Mouse (Mus musculus) v-Abl transformed pro-B cells (cell line): ENCODE measurements around the gene Sema3f.

Experiments
- in situ Hi-C, 2 experiments: fragments of 400-800 bp; cut with MboI; formaldehyde crosslinking; loops; one replicate each; pipeline ENCODE4 v1.15.1; 2025; ENCODE audit not compliant: unreplicated experiment in 2 of 2

Sema3f gene

DNA sequence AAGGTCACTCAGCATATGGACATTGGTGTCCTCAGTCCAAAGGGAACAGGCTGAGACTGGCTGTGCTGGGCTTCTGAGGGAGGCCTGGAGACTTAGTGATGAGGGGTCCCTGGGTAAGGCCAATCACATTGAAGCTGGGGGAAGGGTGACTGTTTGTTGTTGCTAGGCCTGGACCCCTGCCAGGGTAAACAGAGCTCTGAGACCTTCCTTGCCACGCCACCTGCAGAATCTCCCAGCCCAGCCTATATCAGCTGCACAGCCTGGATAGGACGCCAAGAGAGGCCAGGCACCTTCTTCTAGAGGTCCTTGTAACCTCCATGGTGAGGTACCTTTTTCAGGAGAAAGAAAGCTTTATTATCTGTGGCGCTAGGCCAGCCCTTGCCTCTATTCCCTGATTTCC is 41.4 kb downstream of the Sema3f start:
- in situ Hi-C loops = loop anchor here in 1 of 2 experiments (25.0 kb wide), 1 partner anchor 307 kb away; no protein-coding TSS in a partner anchor

DNA sequence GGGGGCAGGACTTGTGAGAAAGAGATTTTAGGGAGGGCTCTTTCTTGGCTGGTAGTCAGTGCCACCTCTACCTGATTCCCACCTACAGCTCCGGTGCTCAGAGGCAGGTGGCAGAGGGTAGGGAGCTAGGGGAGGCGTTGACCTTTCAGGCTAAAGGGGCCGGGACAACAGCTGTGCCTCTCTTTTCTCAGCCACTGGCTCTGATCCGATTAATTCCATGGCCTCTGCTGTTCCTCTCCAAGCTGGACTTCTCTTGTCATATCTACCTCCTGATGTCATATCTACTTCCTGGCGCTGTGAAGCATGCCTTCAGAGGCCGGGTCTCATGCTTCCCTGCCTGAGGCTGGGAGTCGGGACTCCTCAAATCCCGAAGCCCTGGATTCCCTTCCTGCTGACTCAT is 42.3 kb downstream of the Sema3f start:
- in situ Hi-C loops = loop anchor here in 1 of 2 experiments (25.0 kb wide), 1 partner anchor 306 kb away; no protein-coding TSS in a partner anchor

DNA sequence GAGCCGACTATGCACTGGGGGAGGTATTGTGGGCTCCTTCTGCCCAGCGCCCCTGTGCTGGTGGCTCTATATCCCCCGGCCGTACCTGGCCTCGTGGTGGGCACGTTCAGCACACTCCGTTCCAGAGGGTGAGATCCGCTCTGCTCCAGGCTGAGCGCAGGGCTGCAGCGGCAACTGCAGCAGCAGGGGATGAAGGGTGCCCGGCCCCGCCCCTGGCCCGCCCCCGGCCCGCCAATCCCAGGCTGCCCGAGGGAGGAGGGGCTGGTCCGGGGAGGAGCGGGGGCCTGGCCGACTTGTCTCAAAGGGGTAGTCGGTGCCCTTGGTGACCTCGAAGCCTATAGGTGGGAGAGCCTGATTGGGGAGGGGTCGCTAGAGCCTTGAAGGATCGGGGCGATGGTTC is 43.1 kb downstream of the Sema3f start:
- in situ Hi-C loops = loop anchor here in 1 of 2 experiments (25.0 kb wide), 1 partner anchor 305 kb away; no protein-coding TSS in a partner anchor

DNA sequence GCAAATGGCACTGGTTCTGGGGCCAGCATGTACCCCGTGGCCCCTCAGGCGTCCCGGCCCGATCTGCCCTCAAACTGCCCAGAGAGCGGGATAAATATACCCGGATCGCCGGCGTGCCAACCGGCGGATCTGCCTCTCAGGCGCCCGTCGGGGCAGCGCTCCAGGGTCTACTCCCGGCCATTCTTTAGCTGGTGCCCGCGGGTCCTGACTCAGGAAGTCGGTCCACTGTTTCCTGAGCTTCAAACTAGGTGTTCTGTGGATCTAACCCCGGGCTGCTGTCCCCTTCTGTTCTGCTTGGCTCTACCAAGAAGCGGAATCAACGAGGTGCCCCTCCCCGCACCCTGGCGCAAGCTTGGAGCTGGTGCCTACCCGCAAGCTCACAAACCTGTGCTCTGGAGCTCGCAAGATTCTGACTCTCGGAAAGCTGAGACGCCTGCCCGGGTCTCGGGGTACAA is 43.5 kb downstream of the Sema3f start:
- in situ Hi-C loops = loop anchor here in 1 of 2 experiments (25.0 kb wide), 1 partner anchor 304 kb away; no protein-coding TSS in a partner anchor

DNA sequence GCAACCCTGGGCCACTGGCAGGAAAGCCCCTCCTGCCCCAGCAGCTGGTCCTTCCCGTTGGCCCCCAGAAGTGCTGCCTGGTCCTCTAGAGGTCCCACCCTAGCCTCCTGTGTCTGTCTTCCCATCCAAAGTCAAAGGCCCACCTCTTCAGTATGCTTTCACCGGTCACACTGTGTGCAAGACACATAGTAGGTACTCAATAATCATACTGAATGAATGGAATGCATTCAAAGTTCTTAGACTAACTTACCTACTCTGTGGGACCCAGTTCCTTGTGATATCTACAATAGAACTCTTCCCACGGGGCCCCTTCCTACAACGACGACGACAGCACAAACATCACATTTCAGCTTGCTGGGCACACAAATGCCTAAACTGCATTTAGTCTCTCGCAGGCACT is 45.0 kb downstream of the Sema3f start:
- in situ Hi-C loops = loop anchor here in 1 of 2 experiments (25.0 kb wide), 1 partner anchor 303 kb away; no protein-coding TSS in a partner anchor

DNA sequence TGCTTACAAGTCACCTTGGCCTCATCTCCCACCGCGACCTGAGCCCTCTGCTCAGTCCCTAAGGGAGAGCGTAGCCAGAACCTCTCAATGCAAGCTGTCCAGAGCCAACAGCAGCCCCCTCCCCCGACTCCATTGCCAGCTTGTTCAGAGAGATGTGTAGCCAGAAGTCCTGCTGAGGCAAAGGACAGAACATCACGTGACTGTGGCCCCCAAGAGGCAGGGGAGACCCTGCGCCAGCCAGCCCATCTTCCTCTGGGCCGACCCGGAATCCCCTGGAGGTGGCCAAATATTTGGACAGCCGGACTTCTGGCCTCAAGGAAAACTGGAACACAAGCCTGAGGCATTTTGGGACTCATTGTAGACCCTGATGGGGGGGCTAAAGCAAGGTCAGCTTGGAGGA is 46.8 kb downstream of the Sema3f start:
- in situ Hi-C loops = loop anchor here in 1 of 2 experiments (5.0 to 25.0 kb wide), 2 partner anchors 74 to 301 kb away; no protein-coding TSS in a partner anchor

DNA sequence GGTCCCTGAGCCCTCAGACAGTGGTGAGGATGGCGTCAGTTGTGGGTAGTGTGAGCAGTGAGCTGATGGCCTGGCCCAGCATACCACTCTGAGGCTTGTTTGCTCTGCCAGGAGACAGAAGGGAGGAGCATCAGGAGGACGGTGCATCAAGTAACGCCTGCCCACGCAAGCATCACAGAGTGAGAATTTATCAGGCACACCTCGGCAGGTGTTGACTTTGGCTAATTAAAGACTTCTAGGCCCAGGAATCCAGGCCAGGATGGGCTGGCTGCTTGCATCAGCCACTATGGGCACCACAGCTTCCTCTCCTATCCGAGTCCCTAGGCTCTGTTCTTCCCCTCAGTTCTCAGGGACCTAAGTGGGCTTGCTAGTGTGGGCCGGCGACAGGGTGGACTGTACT is 47.9 kb downstream of the Sema3f start:
- in situ Hi-C loops = loop anchor here in 1 of 2 experiments (5.0 to 25.0 kb wide), 2 partner anchors 75 to 300 kb away; no protein-coding TSS in a partner anchor

DNA sequence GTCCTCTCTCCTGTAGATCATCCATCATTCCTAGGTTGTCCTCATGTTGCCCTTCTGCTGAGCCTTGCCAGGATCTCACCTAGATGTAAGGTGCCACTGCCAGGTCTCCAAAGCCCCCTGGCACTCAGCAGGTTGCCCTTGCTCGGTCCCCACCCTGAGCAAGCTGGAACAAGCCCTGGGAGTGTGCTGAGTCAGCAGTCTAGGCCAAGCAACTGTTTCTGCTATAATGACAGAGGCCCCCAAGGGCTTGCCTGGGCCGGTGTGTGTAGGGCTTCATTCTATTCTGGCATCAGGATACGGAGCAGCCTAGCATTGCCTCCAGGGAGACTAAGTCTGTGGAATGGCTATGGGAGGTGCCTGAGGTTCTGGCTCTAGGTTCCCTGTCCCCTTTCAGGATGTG is 49.5 kb downstream of the Sema3f start:
- in situ Hi-C loops = loop anchor here in 1 of 2 experiments (5.0 to 25.0 kb wide), 2 partner anchors 77 to 298 kb away; no protein-coding TSS in a partner anchor

DNA sequence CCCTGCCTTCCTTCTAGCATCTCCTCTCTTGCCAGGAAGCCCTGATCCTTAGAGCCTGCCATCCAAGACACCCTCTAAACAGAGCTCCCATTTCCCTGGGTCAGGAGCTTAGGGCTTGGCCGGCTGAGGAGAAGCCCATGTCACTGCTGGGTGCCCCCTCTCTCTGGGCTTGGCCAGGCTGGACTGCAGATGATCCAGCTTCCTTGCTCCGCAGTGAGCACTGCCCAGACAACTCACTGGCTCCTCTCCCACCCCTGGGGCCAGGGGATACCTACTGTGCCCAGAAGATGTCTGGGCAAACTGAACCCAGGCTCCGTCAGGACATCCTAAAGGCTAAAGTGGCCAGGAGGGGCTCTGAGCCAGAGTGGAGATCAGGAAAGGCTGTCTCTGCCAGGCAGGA is 50.3 kb downstream of the Sema3f start:
- in situ Hi-C loops = loop anchor here in 1 of 2 experiments (5.0 to 25.0 kb wide), 2 partner anchors 77 to 298 kb away; no protein-coding TSS in a partner anchor

DNA sequence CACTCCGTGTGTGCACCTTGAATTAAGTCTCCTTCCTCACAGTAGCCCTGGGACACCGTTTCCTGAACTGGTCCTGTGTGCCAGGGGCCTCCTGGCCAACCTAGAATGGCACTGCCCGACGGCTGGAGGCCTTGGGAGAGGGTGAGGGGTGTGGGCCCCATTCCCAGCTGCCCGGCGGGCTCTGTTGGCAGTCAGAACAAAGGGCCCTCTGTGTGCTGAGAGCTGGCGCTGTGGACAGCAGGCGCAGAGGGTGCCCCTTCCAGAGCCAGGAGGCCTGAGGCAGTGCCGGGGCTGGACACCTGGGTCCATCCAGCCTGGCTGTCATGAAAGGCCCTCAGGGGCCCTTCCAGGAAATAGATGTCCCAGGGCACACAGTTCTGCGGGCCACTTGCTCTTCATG is 50.7 kb downstream of the Sema3f start:
- in situ Hi-C loops = loop anchor here in 1 of 2 experiments (25.0 kb wide), 1 partner anchor 297 kb away; no protein-coding TSS in a partner anchor

DNA sequence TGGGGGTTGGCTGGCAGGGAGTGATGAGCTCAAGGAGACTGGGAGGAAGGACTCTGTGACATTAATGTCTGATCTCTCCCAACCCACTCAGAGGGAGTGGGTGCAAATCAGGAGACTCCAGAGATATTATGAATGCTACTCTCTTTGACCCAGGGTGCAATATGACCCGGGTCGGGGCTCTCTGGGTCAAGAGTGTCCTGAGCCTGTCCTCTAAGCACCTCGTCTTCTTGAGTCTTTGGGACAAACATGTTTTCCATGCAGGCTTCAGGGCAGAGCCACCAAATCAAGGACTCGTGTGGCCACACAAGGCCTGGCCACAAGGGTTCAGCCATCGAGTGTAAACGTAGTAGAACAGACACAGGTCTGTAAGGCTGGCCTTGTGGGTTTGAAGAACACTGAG is 52.2 kb downstream of the Sema3f start:
- in situ Hi-C loops = loop anchor here in 1 of 2 experiments (25.0 kb wide), 1 partner anchor 296 kb away; no protein-coding TSS in a partner anchor

DNA sequence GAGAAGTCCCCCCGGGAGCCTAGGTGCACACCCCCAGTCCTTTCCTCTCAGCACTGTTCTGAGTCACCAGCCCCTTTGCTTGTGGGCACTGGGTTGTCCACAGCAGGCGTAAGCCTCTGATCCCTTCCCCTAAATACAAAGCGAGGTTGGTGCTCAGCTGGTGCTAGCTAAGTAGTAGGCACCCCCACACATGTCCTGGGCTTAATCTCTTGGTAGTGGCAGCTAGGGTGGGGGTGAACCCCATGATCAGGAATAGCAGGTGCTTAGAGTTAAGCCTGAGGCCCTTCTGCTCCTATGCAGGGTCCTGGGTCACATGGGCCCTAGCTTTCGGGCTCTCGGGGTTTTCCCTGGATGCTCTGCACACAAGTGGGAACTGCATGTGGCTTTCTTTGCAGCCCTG is 53.1 kb downstream of the Sema3f start:
- in situ Hi-C loops = loop anchor here in 1 of 2 experiments (25.0 kb wide), 1 partner anchor 295 kb away; no protein-coding TSS in a partner anchor

DNA sequence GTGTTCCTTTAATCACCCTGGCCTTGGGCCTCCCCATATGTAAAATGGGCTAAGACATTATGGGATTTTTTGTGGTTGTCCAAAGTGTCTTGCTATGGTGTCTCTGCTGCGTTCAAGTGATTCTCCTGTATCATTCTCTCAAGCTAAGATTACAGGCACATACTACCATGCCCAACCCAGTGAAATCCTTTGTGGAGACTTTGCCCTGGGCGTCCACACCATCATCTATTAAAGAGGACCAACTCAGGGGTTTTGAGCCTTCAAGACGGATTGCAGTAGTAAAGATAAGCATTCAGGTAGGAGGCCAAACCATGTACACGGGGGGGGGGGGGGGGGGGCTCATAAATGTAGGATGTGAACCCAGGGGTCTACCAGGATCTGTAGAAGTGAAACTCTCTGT is 55.7 kb downstream of the Sema3f start:
- in situ Hi-C loops = loop anchor here in 1 of 2 experiments (25.0 kb wide), 1 partner anchor 292 kb away; no protein-coding TSS in a partner anchor

DNA sequence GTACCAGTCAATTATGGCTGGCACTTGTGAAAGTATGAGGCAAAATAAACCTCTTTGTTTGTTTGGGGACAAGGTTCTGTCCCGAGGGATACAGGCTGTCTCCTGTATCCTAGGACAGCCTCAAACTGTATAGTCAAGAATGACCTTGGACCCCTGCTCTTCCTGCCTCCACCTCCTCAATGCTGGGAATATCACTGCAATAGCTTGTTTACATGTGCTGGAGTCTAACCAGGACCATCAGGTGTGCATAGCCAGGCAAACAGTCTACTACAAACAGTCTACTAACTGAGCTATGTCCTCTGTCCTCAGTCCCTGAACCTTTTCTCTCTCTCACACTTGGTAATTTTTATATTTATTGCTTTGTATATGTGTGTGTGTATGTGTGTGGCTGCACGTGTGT is 56.8 kb downstream of the Sema3f start:
- in situ Hi-C loops = loop anchor here in 1 of 2 experiments (25.0 kb wide), 1 partner anchor 291 kb away; no protein-coding TSS in a partner anchor

DNA sequence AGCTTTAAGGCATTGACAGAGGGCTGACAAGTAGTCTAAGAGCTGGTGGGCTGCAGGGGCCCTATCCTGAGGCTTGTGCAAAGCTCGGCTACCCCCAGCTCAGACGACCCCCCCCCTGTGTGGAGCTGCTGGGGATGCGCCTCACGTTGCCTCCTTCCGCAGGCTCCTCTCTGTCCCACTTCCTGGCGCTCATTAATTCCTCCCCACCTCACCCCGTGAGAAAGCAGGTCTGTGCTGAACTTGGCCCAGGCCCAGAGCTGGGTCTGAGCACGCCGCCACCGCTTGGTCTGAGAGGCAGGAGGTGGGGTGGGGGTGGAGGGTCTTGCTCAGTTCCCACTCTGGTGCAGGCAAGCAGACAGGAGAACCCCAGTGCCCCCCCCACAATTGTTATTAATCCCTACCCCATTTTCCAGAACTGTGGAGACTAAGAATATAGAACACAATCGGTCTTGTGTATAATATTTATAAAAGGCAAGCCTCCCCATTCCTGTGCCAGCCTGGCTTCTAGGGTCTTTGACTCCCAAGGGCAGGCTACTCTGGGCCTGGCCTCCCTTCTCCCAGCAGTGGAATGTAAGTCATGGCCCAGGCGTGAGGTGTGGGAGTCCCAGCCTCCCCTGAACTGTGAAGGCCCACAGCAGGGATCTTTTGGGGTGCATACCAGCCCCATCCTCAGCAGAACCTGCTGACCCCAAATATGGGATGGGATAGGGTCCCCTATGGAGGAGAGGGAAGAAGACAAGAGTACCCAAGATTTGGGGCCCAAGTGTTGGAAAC is 59.4 kb downstream of the Sema3f start:
- in situ Hi-C loops = loop anchor here in 1 of 2 experiments (25.0 kb wide), 1 partner anchor 289 kb away; no protein-coding TSS in a partner anchor

DNA sequence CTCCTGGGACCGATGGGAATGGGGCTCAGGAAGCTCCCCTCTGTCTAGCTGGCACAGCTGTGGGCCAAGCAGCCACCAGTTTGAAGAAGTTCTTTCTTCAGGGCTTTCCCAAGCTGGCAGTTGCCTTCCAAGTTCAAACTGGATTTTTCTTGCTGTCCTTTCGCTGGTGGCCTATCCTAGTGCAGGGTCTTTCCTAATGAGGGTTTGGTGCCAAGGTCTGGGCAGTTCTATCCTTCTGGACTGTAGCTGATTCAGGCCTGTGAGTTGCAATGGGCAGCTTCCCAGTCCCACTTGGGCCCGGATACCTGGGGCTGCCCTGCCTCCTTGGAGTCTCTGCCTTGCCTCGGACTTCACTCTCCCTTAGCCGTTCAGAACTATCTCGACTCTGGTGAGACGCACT is 60.0 kb downstream of the Sema3f start:
- in situ Hi-C loops = loop anchor here in 1 of 2 experiments (25.0 kb wide), 1 partner anchor 288 kb away; no protein-coding TSS in a partner anchor

DNA sequence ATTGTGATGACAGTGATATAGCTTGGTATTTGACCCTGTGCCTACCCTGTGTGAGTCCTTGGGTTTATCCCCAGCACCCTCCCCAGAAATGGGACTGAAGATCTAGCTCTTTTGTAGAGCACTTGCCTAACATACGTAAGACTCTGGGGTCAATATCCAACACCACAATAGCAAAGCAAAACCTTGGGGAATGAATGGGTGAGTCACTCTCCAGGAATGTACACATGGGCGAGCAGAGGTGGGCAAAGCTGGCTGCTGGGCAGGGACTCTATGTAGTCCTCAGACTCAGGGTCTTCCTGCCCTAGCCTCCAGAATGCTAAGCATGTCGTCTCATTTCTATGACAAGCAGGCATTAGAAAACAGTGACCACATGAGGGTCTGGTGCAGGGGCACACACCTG is 61.5 kb downstream of the Sema3f start:
- in situ Hi-C loops = loop anchor here in 1 of 2 experiments (5.0 to 25.0 kb wide), 2 partner anchors 89 to 414 kb away; partner anchors contain the start of gene Amigo3

DNA sequence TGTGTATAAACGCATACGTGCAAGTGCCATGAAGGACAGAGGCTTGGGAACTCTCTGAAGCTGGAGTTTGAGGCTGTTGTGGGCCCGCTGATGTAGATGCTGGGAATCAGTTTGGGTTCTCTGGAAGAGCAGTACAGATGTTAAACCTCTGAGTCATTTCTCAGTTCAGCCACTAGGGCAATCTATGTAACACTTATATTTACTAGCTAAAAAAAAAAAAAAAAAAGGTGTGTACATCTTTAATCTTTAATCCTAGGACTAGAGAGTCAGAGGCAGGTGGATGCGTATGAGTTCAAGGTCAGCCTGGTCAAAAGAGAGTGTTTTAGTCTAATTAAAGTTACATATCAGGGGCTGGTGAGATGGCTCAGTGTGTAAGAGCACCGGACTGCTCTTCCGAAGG is 63.3 kb downstream of the Sema3f start:
- in situ Hi-C loops = loop anchor here in 1 of 2 experiments (5.0 to 25.0 kb wide), 2 partner anchors 90 to 415 kb away; partner anchors contain the start of gene Amigo3

DNA sequence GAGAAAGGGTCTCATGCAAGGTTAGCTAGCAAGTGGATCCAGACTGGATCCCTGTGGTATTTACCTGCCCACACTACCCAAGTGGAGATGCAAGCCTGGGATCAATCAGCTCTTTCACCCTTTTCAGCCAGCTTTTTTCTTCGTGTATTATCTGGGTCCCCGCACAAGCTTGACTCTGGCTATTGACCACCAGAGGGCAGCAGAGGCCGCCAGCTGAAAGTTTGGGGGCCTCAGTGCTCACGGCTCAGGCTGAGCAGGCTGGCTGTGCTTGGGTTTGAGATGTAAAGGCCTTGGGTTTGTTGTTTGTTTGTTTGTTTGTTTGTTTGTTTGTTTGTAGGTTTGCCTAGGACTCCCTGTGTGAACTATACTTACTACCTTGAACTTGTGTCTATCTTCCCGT is 64.7 kb downstream of the Sema3f start:
- in situ Hi-C loops = loop anchor here in 1 of 2 experiments (5.0 to 25.0 kb wide), 2 partner anchors 92 to 417 kb away; partner anchors contain the start of gene Amigo3

DNA sequence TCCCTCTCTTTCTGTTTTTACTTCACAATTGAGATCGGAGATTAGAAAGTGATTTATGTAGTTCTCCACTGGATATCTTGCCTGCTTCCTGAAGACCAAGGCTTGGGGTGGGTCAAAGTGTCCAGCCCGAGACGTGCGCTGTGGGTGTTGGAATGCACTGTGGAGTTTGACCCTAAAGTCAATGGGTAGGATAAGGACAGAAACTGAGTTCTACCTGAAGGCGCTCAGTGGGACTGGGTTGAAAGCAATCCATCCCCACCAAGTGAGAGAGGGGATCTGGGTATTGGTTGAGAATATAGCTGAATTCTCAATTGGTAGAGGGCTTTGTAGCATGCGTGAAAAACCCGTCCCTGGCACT is 65.1 kb downstream of the Sema3f start:
- in situ Hi-C loops = loop anchor here in 1 of 2 experiments (5.0 to 25.0 kb wide), 2 partner anchors 92 to 417 kb away; partner anchors contain the start of gene Amigo3
